Mouse (Mus musculus) midbrain, embryonic 11.5 days (tissue): ENCODE measurements around the gene Fndc3a. TPM values are rescaled to one million over a fixed set of nuclear protein-coding genes. Genes with fewer than 3 reads are reported as not detected.

Source experiments
- ATAC-seq: fragments of 200-750 bp; cut with Nextera tagmentation; 2 replicates; pipeline ENCODE4 v1.8.0; 2017; ENCODE audit warnings: moderate TSS enrichment, moderate library complexity; ENCODE audit not compliant: low FRiP score
- DNase-seq: peaks from one replicate; pipeline ENCODE4 v3.0.0; 2015; ENCODE audit warnings: low spot score; ENCODE audit errors: missing footprints
- H3K27ac ChIP-seq: fragments of 300-500 bp; sonication (generic); 2 replicates; pipeline ENCODE4 v1.5.1; 2014; ENCODE audit warnings: low read depth, low read length
- H3K27me3 ChIP-seq: fragments of 300-500 bp; sonication (generic); 2 replicates; pipeline ENCODE4 v1.6.1; 2014; ENCODE audit warnings: mild to moderate bottlenecking, low read length, moderate library complexity, mixed read lengths; ENCODE audit not compliant: control insufficient read depth, insufficient read depth
- H3K36me3 ChIP-seq: fragments of 300-500 bp; sonication (generic); 2 replicates; pipeline ENCODE4 v1.6.1; 2014; ENCODE audit warnings: mild to moderate bottlenecking, low read length, moderate library complexity, mixed read lengths; ENCODE audit not compliant: control insufficient read depth, insufficient read depth
- H3K4me1 ChIP-seq: fragments of 300-500 bp; sonication (generic); 2 replicates; pipeline ENCODE4 v1.6.1; 2014; ENCODE audit warnings: low read length; ENCODE audit not compliant: control insufficient read depth, insufficient read depth
- H3K4me2 ChIP-seq: fragments of 300-500 bp; sonication (generic); 2 replicates; pipeline ENCODE4 v1.6.1; 2014; ENCODE audit warnings: mild to moderate bottlenecking, moderate library complexity
- H3K4me3 ChIP-seq: fragments of 300-500 bp; sonication (generic); 2 replicates; pipeline ENCODE4 v1.5.1; 2014; ENCODE audit warnings: low read depth, low read length
- H3K9ac ChIP-seq: fragments of 300-500 bp; sonication (generic); 2 replicates; pipeline ENCODE4 v1.6.1; 2014; ENCODE audit warnings: low read length
- H3K9me3 ChIP-seq: fragments of 300-500 bp; sonication (generic); 2 replicates; pipeline ENCODE4 v1.6.1; 2016; ENCODE audit warnings: low read length; ENCODE audit not compliant: control insufficient read depth
- WGBS: fragments of 180-500 bp; shearing (Covaris S2); extraction: QIAGEN DNeasy Blood & Tissue Kit; methylation state at CpG from one replicate; pipeline ENCODE4 v1.1.7; 2014; 5-methylcytosine and 5-hydroxymethylcytosine counted together
- polyA plus RNA-seq: library from polyadenylated mRNA; unstranded; fragments of >200 nt; fragmentation: Nextera tagmentation; extraction: Ambion mirVana; gene quantifications from 2 replicates; pipeline ENCODE4 v1.2.1, GENCODE M21; 2014

Gene Fndc3a
- polyA plus RNA-seq, 1 experiment from 2014 or later, result 38.9 TPM

DNA sequence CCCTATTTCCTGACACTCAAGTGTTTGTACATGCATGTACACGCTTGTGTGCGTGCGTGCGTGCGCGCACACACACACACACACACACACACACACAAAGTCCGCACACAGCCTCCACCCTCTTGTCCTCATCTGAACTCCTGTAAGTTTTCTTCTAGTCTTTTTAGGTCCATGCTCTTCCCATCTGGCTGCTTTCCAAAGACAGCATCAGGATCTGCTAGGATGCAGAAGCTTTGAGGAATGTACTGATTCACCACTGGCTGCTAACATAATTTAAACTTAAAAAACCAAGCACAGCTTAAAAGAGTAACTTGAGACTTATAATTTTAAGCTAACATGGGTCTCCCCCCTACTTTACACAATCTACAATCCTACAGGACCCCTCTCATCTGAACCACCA, 115.6 kb downstream of the Fndc3a start:
- Histone ChIP-seq H3K9ac (no peak overlapping the region), H3K27ac (no peak overlapping the region), H3K27me3 (no peaks in the 10 kb centered on the region), H3K36me3 (no peaks in the 10 kb centered on the region), H3K4me2 (no peak overlapping the region), H3K4me1 (no peaks in the 10 kb centered on the region), H3K4me3 (no peak overlapping the region), H3K9me3 (no peaks in the 10 kb centered on the region)
- ATAC-seq, result no peak
- DNase-seq, result no peak
- 99% methylated on average over 7 of the region's 7 CpGs for WGBS

DNA sequence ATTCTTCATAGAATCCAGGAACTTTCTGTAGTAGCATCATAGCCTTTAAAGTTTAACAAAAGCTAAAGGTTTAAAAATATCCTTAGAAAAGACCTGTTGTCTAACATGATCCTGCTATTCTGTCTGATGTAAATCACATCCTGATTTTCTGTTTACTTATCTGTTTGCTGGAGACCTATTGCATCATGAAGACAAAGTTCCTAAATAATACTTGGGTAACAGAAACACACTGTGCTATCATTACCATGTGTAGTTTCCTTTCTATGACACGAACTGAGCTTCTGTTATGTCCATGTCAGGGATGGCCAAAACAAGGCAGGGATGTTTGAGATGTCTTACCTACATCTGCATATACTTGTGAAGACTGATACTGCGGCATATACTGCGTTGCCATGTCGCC, 120.4 kb downstream of the Fndc3a start:
- H3K9ac ChIP-seq, result no peak overlapping the region
- ATAC-seq, result no peak
- H3K36me3 ChIP-seq, result no peaks in the 10 kb centered on the region; the same call in 1 of the 2 replicates
- no peaks in the 10 kb centered on the region for H3K27me3 ChIP-seq
- H3K4me3 ChIP-seq, result no peak overlapping the region
- H3K27ac ChIP-seq, result no peak overlapping the region
- no peaks in the 10 kb centered on the region for H3K9me3 ChIP-seq
- DNase-seq, result no peak
- H3K4me2 ChIP-seq, result no peak overlapping the region
- 93% methylated on average over 4 of the region's 4 CpGs for WGBS
- H3K4me1 ChIP-seq, result no peaks in the 10 kb centered on the region

DNA sequence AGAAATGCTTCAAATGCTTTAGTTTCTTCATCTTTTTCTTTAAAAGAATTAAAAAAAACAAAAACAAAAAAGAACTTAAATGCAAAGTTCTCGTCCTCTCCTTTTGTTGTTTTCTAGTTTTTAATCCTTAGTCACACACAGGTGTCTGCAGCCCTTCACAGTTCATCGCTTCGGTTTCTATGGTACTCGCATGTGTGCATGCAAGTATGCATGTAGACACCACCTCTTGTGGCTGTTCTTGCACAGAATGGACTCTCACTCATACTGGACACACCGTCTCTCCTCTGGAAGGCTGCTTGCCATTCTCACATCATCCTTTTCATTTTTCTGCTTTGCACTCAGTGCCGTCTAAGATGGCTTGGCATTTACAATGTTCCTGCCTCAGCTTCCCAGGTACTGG, 126.8 kb downstream of the Fndc3a start:
- H3K27ac ChIP-seq, result no peak overlapping the region

DNA sequence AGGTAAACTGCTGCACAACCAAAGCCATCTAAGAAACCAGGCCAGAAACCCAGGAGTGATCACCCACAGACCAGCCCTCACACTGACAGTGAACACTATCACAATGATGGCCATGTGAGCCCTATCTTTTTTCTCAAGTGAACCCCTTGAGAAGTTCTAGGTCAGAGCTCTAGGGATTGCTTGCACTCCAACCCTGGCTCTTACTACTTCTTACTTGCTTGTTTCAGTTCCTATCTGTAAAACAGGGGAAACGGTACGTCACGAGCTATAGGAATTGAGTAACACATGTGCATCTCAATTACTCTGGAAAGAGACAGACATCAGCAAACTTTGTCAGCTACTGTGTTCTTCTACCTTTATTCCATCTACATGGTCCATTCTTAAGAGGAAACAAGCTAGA, 128.8 kb downstream of the Fndc3a start:
- ATAC-seq, result no peak
- DNase-seq, result peak; percentile 44
- H3K27ac ChIP-seq, result no peak overlapping the region
- peaks cover 7% of the 10 kb centered on the region for H3K4me1 ChIP-seq
- H3K4me3 ChIP-seq, result no peak overlapping the region
- no peak overlapping the region for H3K9ac ChIP-seq
- no peaks in the 10 kb centered on the region for H3K36me3 ChIP-seq
- no peaks in the 10 kb centered on the region for H3K27me3 ChIP-seq
- no peak overlapping the region for H3K4me2 ChIP-seq
- no peaks in the 10 kb centered on the region for H3K9me3 ChIP-seq
- WGBS, result 87% methylated on average over 3 of the region's 3 CpGs

More for the DNA sequence above, 126.8 kb downstream of the Fndc3a start:
- Histone ChIP-seq H3K9me3 (no peaks in the 10 kb centered on the region), H3K4me1 (peaks cover 7% of the 10 kb centered on the region), H3K4me3 (no peak overlapping the region), H3K9ac (no peak overlapping the region), H3K36me3 (no peaks in the 10 kb centered on the region; the same call in 1 of the 2 replicates), H3K27me3 (no peaks in the 10 kb centered on the region), H3K4me2 (no peak overlapping the region)
- DNase-seq (peak; percentile 80), ATAC-seq (peak; percentile 75; the same call in 1 of the 2 replicates)
- 39% methylated on average over 6 of the region's 6 CpGs for WGBS

DNA sequence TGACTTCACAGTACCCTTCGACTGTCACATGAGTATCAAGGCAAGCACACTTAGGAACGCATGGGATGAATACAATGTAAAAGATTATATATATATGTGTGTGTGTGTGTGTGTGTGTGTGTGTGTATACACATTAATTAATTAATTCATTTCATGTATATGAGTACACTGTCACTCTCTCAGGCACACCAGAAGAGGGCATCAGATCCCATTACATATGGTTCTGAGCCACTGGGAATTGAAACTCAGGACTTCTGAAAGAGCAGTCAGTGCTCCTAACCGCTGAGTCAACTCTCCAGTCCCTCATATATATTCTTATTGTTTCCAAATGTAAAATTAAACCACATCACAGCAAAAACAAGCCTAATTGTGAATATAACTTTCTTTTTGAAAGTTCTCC, 133.5 kb downstream of the Fndc3a start:
- no peaks in the 10 kb centered on the region for H3K4me1 ChIP-seq
- DNase-seq, result no peak
- no peaks in the 10 kb centered on the region for H3K9me3 ChIP-seq
- 91% methylated on average over 3 of the region's 3 CpGs for WGBS
- ATAC-seq, result no peak
- no peak overlapping the region for H3K4me2 ChIP-seq
- H3K4me3 ChIP-seq, result no peak overlapping the region
- H3K27ac ChIP-seq, result no peak overlapping the region
- no peak overlapping the region for H3K9ac ChIP-seq
- H3K27me3 ChIP-seq, result no peaks in the 10 kb centered on the region
- H3K36me3 ChIP-seq, result no peaks in the 10 kb centered on the region; the same call in 1 of the 2 replicates

DNA sequence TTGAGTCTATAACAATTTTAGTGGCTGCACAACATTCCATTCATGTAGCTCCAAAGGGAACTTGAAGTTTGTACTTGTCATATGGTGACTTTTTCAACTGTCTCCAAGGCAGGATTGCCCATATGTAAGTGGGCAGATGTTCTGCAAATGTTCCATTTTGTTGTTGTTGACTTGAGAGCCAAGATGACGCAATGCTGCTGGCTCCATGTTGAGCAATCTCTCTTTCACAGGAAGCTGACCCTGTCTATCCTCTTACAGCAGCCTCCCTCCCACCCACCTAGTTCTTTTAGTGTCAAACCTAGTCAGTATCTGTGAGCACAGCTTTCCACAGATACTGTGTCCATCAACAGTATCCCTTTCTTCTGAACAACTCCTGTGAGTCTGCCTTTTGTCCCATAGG, 145.9 kb downstream of the Fndc3a start:
- Histone ChIP-seq H3K36me3 (peaks cover 5% of the 10 kb centered on the region; the same call in 1 of the 2 replicates), H3K27ac (no peak overlapping the region), H3K4me1 (no peaks in the 10 kb centered on the region), H3K4me3 (no peak overlapping the region), H3K9me3 (no peaks in the 10 kb centered on the region), H3K4me2 (no peak overlapping the region), H3K27me3 (no peaks in the 10 kb centered on the region), H3K9ac (no peak overlapping the region)
- no peak for DNase-seq
- WGBS, result 90% methylated on average over 1 of the region's 1 CpGs
- no peak for ATAC-seq

DNA sequence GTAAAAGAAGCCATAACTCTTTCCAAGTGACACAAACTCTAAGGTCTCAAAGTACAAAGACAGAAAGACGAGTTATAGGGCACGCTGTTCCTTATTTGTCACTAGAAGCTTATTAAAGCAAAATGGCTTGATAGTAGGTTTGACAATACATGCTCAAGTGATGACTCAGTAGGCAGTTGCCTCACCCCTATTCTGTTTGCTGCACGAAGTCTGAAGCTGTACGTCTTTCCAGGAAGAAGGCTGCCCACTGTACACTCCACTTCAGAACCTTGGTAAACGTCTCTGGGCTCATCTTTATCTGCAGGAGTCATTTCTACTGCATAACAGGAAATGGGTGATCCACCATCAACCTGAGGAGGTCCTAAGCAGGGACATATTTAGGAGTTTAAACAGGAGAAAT, 151.0 kb downstream of the Fndc3a start:
- no peaks in the 10 kb centered on the region for H3K4me1 ChIP-seq
- DNase-seq (no peak), ATAC-seq (no peak)
- no peak overlapping the region for H3K27ac ChIP-seq
- H3K9ac ChIP-seq, result no peak overlapping the region
- H3K4me2 ChIP-seq, result no peak overlapping the region
- H3K27me3 ChIP-seq, result no peaks in the 10 kb centered on the region
- no peak overlapping the region for H3K4me3 ChIP-seq
- 92% methylated on average over 5 of the region's 5 CpGs for WGBS
- no peaks in the 10 kb centered on the region for H3K9me3 ChIP-seq
- H3K36me3 ChIP-seq, result peaks cover 6% of the 10 kb centered on the region

DNA sequence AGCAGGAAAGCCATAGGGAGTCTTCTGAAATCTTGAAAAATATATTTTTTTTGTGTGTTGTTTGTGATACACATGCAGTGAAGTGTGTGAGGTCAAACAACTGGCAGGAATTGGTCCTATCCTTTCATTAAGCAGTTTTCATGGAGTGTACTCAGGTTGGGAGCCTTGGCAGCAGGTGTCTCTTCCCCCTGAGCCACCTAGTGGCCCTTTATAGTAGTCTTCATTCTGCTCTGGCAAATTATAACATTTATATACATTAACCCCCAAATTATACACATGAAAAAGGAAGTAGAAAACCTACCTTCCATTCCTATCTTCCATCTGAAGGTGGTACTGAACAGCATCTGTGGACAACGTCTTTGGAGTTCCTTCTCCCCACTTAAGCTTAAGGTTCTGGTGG, 154.0 kb downstream of the Fndc3a start:
- no peak overlapping the region for H3K4me2 ChIP-seq
- ATAC-seq, result no peak
- no peaks in the 10 kb centered on the region for H3K4me1 ChIP-seq
- DNase-seq, result no peak
- peaks cover 13% of the 10 kb centered on the region for H3K36me3 ChIP-seq
- WGBS, result 88% methylated on average over 1 of the region's 1 CpGs
- H3K9ac ChIP-seq, result no peak overlapping the region
- no peak overlapping the region for H3K27ac ChIP-seq
- H3K9me3 ChIP-seq, result no peaks in the 10 kb centered on the region
- no peaks in the 10 kb centered on the region for H3K27me3 ChIP-seq
- H3K4me3 ChIP-seq, result no peak overlapping the region

DNA sequence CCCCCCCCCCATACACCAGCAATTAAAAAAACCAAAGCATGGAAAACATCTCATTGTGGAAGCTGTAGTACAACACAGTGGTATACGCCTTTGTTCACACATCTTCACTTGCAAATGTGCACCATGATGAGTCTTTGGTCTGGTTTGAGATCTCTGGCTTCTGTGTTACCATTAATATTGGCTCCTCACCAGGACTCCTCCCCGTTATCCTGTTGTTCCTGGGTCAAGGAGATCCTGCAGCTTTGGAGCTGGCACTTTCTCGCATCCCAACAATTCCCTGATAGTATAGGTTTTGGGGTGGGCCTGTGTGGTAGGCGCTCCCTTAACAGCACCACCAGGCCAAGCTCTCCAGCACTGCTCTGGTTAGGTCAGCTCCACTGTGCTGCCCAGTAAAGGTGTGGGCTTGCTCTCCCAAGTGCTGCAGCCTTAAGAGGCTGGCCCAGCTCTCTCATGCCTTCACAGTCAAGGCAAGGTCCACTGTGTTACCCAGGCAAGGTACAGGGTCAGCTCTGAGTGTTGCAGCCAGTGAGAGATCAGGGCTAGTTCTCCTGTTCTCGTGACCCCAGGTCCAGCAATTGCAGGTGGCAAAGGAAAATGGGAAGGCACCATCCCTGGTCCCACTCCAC, 173.3 kb downstream of the Fndc3a start:
- Histone ChIP-seq H3K27me3 (peaks cover 11% of the 10 kb centered on the region), H3K4me2 (no peak overlapping the region), H3K36me3 (0 out of 2 replicates have a peak, but pooled peaks cover 3% of the 10 kb centered on the region), H3K9me3 (no peaks in the 10 kb centered on the region), H3K4me3 (no peak overlapping the region), H3K9ac (no peak overlapping the region), H3K4me1 (peaks cover 6% of the 10 kb centered on the region; the same call in 1 of the 2 replicates), H3K27ac (no peak overlapping the region)
- DNase-seq, result no peak
- no peak for ATAC-seq
- WGBS, result 85% methylated on average over 5 of the region's 5 CpGs
